Mouse (Mus musculus): ENCODE measurements around the gene Agbl1. TPM values are rescaled to one million over a fixed set of nuclear protein-coding genes. Genes with fewer than 3 reads are reported as not detected.

Agbl1 gene
- polyA plus RNA-seq, 1 experiment from 2014 or later: 0.08 TPM

DNA sequence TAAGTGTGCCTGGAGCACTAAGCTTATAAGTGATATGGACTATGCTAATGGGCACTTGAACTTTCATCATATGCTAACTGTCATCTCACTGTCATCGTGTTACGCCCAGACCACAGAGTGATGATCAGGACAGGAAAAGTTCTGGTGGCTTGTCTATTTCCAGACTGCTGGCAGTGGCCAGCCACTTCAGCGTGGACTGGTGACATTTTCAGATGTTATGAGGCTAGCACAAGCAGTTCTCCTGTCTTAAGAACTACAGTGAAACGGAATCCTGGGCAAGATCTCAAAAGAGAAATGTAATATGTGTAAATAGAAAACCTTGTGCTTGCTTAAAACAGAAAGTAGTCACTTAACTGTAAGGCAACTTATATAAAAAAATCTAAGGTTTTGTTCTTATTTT, 550.8 kb downstream of the Agbl1 start:
- Histone ChIP-seq H3K9me3 (ENCODE audit: control insufficient read depth, low read length) (no peaks in the 10 kb centered on the region), H3K4me2 (replicated peaks; ENCODE audit: low read depth, low read length) (no peak overlapping the region), H3K4me1 (ENCODE audit: control insufficient read depth, insufficient read depth, low read length) (no peaks in the 10 kb centered on the region), H3K27ac (ENCODE audit: low read depth, low read length) (no peak overlapping the region), H3K27me3 (ENCODE audit: control insufficient read depth, insufficient read depth, low read length) (no peaks in the 10 kb centered on the region), H3K36me3 (ENCODE audit: control insufficient read depth, insufficient read depth, low read length) (no peaks in the 10 kb centered on the region), H3K4me3 (ENCODE audit: low read length) (no peak overlapping the region), H3K9ac (ENCODE audit: low read depth, low read length) (no peak overlapping the region)
- 84% methylated on average over 4 of the region's 4 CpGs for WGBS
- no peak for ATAC-seq (ENCODE audit: low FRiP score, low TSS enrichment)

DNA sequence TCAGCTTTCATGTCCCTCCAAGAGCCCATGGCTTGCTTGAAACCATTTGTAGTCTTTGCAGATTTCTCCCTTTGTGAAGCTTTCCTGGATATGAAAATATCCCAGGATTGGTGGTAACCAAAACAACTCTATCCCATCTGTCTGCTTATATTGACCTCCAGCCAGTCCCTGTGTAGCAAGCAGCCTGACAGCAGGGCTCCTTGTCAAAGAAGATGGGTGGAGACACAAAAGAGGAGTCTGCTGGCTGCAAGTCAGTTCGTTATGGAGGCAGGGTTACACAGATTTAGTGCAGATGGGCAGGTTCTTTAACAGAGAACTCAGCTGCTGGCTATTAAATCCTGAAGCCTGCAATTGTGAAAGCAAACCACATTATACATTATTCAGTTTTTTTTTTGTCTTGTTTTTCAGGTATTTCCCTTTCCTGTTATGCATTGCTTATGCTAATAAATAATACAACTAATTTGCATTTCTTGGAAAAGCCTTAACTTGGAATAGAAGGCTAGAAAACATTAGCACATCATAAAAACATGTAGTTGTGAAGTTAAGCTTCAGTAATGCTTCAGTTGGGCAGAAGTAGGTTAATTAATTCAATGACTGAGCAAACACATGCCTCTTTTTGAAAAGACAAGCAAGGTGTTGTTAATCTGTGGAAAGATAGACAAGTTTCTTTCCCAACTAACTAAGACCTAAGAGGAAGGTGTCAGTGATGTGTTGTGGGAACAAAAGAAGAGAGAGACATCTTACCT, 559.0 kb downstream of the Agbl1 start:
- H3K9me3 ChIP-seq (ENCODE audit: control insufficient read depth, low read length): no peaks in the 10 kb centered on the region
- no peak overlapping the region for H3K4me2 ChIP-seq (replicated peaks; ENCODE audit: low read depth, low read length)
- no peak for ATAC-seq (ENCODE audit: low FRiP score, low TSS enrichment)
- no peaks in the 10 kb centered on the region for H3K27me3 ChIP-seq (ENCODE audit: control insufficient read depth, insufficient read depth, low read length)
- no peak overlapping the region for H3K9ac ChIP-seq (ENCODE audit: low read depth, low read length)
- no peaks in the 10 kb centered on the region for H3K4me1 ChIP-seq (ENCODE audit: control insufficient read depth, insufficient read depth, low read length)
- no peaks in the 10 kb centered on the region for H3K36me3 ChIP-seq (ENCODE audit: control insufficient read depth, insufficient read depth, low read length)
- H3K27ac ChIP-seq (ENCODE audit: low read depth, low read length): no peak overlapping the region
- WGBS: 12% methylated on average over 1 of the region's 1 CpGs
- no peak overlapping the region for H3K4me3 ChIP-seq (ENCODE audit: low read length)

DNA sequence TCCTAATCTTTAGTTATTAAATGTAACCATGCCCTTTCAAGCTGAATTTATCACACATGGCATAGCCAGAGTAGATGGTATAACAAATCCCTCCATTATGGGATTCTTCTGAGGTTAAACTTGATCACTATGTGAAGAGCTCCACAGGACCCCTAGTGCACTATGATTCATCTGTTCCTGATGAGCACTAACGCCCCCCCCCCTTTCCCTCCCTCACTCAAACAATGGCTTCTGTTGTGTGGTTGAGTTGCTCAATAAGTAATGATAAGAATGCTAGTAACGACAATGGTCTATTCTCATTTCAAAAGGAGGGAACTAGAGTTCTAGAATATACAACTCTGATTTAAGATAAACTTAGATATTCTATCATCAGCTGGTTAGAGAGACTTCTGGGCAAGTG, 560.4 kb downstream of the Agbl1 start:
- WGBS: 80% methylated on average over 2 of the region's 2 CpGs
- no peak overlapping the region for H3K4me2 ChIP-seq (replicated peaks; ENCODE audit: low read depth, low read length)

DNA sequence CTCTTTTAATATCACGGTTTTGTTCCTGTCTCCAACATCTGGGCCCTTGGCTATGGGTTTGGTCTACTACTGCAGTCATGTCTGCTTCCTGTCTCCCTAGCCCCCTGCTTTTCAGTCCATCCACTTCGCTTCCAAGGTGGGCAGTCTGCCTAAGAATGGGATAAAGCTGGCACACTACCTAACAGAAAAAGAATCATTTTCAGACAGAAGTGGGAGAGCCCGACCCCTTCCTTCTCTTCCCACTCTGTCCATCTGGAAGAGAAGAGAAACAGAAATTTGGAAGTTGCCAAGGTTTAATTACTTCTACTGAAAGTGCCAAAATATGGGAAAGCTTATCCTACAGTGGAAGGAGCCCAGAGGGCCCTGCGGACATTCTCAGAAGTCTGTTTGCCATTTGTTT, 561.6 kb downstream of the Agbl1 start:
- Histone ChIP-seq H3K4me1 (ENCODE audit: control insufficient read depth, insufficient read depth, low read length) (no peaks in the 10 kb centered on the region), H3K4me3 (ENCODE audit: low read length) (no peak overlapping the region), H3K36me3 (ENCODE audit: control insufficient read depth, insufficient read depth, low read length) (no peaks in the 10 kb centered on the region), H3K9me3 (ENCODE audit: control insufficient read depth, low read length) (no peaks in the 10 kb centered on the region), H3K9ac (ENCODE audit: low read depth, low read length) (no peak overlapping the region), H3K27me3 (ENCODE audit: control insufficient read depth, insufficient read depth, low read length) (no peaks in the 10 kb centered on the region), H3K27ac (ENCODE audit: low read depth, low read length) (no peak overlapping the region), H3K4me2 (replicated peaks; ENCODE audit: low read depth, low read length) (no peak overlapping the region)
- ATAC-seq (ENCODE audit: low FRiP score, low TSS enrichment): no peak
- WGBS: 84% methylated on average over 4 of the region's 4 CpGs

More for the DNA sequence above, 560.4 kb downstream of the Agbl1 start:
- no peak overlapping the region for H3K9ac ChIP-seq (ENCODE audit: low read depth, low read length)
- no peaks in the 10 kb centered on the region for H3K9me3 ChIP-seq (ENCODE audit: control insufficient read depth, low read length)
- H3K27me3 ChIP-seq (ENCODE audit: control insufficient read depth, insufficient read depth, low read length): no peaks in the 10 kb centered on the region
- ATAC-seq (ENCODE audit: low FRiP score, low TSS enrichment): no peak
- no peaks in the 10 kb centered on the region for H3K4me1 ChIP-seq (ENCODE audit: control insufficient read depth, insufficient read depth, low read length)
- H3K27ac ChIP-seq (ENCODE audit: low read depth, low read length): no peak overlapping the region
- no peak overlapping the region for H3K4me3 ChIP-seq (ENCODE audit: low read length)
- H3K36me3 ChIP-seq (ENCODE audit: control insufficient read depth, insufficient read depth, low read length): no peaks in the 10 kb centered on the region

DNA sequence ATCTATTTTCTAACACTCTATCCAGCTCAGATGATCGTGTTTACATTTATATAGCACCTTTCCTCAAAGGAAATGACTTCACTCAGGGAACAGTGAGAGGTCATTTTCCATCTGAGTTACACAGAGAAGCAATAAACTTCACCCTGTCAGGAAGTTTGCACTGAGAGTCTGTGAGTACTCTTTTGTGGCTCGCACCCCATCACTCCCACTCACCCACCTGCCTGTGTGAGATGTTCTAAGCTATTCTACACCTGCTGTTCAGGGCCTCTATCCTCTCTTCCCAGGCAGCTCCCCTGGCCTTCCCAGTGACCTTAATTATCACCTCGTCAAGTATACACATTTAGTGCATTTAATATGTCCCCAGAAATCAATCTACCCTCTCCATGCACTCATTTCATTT, 580.3 kb downstream of the Agbl1 start:
- Histone ChIP-seq H3K4me1 (ENCODE audit: control insufficient read depth, insufficient read depth, low read length) (no peaks in the 10 kb centered on the region), H3K27me3 (ENCODE audit: control insufficient read depth, insufficient read depth, low read length) (no peaks in the 10 kb centered on the region), H3K36me3 (ENCODE audit: control insufficient read depth, insufficient read depth, low read length) (no peaks in the 10 kb centered on the region), H3K9ac (ENCODE audit: low read depth, low read length) (no peak overlapping the region), H3K9me3 (ENCODE audit: control insufficient read depth, low read length) (no peaks in the 10 kb centered on the region), H3K4me3 (ENCODE audit: low read length) (no peak overlapping the region), H3K4me2 (replicated peaks; ENCODE audit: low read depth, low read length) (no peak overlapping the region), H3K27ac (ENCODE audit: low read depth, low read length) (no peak overlapping the region)
- ATAC-seq (ENCODE audit: low FRiP score, low TSS enrichment): peak; percentile 72
- WGBS: 18% methylated on average over 3 of the region's 3 CpGs

DNA sequence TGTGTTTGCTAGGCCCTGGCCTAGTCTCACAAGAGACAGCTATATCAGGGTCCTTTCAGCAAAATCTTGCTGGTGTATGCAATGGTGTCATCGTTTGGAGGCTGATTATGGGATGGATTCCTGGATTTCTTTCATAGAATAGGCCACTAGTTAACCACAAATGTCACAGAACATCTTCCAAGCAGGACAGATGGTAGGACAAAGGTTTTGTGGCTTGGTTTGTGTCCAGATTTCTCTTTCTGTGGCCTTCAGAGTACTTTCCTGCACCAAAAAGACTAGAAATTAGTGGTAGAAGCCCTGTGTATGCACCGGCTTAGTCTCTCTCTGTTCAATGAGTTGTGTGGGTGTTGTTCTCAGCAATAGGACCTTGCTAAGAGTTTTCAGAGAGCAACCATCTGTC, 590.9 kb downstream of the Agbl1 start:
- H3K36me3 ChIP-seq (ENCODE audit: control insufficient read depth, insufficient read depth, low read length): no peaks in the 10 kb centered on the region
- 84% methylated on average over 2 of the region's 2 CpGs for WGBS
- no peaks in the 10 kb centered on the region for H3K4me1 ChIP-seq (ENCODE audit: control insufficient read depth, insufficient read depth, low read length)
- ATAC-seq (ENCODE audit: low FRiP score, low TSS enrichment): no peak
- H3K4me2 ChIP-seq (replicated peaks; ENCODE audit: low read depth, low read length): no peak overlapping the region
- H3K27me3 ChIP-seq (ENCODE audit: control insufficient read depth, insufficient read depth, low read length): no peaks in the 10 kb centered on the region
- no peak overlapping the region for H3K27ac ChIP-seq (ENCODE audit: low read depth, low read length)
- no peaks in the 10 kb centered on the region for H3K9me3 ChIP-seq (ENCODE audit: control insufficient read depth, low read length)
- no peak overlapping the region for H3K4me3 ChIP-seq (ENCODE audit: low read length)
- no peak overlapping the region for H3K9ac ChIP-seq (ENCODE audit: low read depth, low read length)

DNA sequence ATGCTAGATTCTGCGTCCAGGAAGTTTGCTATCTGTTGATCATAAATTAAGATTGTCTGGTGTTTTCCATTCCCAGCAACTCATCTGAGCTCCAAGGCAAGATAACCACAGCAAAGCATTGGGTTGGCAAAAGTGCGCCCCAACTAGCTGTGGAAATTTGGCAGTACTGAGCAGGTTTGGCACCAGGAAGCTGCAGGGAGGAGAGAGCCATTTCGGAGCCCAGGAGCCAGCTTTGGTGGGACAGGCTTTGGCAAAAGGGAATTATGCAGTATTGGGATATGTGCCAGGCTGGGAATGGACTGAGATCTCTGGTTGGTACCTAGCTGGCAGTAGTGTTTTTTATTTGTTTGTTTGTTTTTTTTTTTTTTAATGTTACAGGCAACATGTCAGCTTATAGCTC, 612.5 kb downstream of the Agbl1 start:
- ATAC-seq (ENCODE audit: low FRiP score, low TSS enrichment): no peak
- WGBS: 83% methylated on average over 3 of the region's 3 CpGs
- H3K9me3 ChIP-seq (ENCODE audit: control insufficient read depth, low read length): no peaks in the 10 kb centered on the region
- H3K4me3 ChIP-seq (ENCODE audit: low read length): no peak overlapping the region
- no peak overlapping the region for H3K27ac ChIP-seq (ENCODE audit: low read depth, low read length)
- H3K4me1 ChIP-seq (ENCODE audit: control insufficient read depth, insufficient read depth, low read length): no peaks in the 10 kb centered on the region
- no peak overlapping the region for H3K4me2 ChIP-seq (replicated peaks; ENCODE audit: low read depth, low read length)
- H3K27me3 ChIP-seq (ENCODE audit: control insufficient read depth, insufficient read depth, low read length): no peaks in the 10 kb centered on the region
- no peaks in the 10 kb centered on the region for H3K36me3 ChIP-seq (ENCODE audit: control insufficient read depth, insufficient read depth, low read length)
- no peak overlapping the region for H3K9ac ChIP-seq (ENCODE audit: low read depth, low read length)

DNA sequence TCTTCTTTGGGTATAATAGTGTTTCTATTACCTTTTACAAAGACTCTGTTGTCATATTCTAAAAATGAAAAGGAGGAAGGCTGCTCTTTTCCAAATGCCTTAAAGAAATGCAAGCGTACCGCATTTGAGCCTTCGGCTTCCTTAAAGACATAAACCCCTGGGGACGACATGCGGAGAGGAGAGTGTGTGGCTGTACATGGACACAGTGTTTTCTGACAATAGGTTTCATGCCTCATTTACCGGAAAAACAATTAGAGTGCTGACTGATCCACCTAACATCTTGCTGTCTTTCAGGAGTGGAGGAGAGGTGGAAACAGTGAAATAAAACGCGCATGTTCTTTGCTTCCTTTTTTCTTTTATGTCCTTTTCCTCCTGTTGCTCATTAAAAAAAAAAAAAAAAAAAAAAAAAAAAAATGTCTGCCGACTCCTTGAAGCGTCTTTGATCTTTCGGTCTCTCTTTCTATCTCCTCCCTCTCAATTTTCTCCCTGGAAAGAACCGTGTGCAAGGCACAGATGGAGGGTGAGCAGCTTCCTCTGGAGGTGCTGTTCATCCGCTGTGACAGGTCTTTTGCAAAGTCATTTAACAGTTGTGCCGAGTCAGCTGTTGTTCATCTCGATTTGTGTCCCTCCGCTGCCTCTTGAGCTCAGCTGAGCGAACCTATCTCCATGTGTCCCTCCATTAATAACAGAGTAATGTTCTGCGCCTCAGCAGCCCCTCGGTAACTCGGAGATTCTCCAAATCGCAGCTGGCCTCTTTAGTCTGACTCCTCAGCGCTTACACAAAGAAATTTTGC, 659.9 kb downstream of the Agbl1 start:
- Histone ChIP-seq H3K4me1 (ENCODE audit: control insufficient read depth, insufficient read depth, low read length) (no peaks in the 10 kb centered on the region), H3K4me2 (replicated peaks; ENCODE audit: low read depth, low read length) (peak overlapping the region; percentile 27), H3K4me3 (ENCODE audit: low read length) (no peak overlapping the region), H3K9ac (ENCODE audit: low read depth, low read length) (no peak overlapping the region), H3K27ac (ENCODE audit: low read depth, low read length) (no peak overlapping the region), H3K27me3 (ENCODE audit: control insufficient read depth, insufficient read depth, low read length) (no peaks in the 10 kb centered on the region), H3K36me3 (ENCODE audit: control insufficient read depth, insufficient read depth, low read length) (no peaks in the 10 kb centered on the region), H3K9me3 (ENCODE audit: control insufficient read depth, low read length) (no peaks in the 10 kb centered on the region)
- 44% methylated on average over 22 of the region's 22 CpGs for WGBS
- 0 out of 2 replicates have a peak, but pooled peaks have one; percentile 52 for ATAC-seq (ENCODE audit: low FRiP score, low TSS enrichment)

DNA sequence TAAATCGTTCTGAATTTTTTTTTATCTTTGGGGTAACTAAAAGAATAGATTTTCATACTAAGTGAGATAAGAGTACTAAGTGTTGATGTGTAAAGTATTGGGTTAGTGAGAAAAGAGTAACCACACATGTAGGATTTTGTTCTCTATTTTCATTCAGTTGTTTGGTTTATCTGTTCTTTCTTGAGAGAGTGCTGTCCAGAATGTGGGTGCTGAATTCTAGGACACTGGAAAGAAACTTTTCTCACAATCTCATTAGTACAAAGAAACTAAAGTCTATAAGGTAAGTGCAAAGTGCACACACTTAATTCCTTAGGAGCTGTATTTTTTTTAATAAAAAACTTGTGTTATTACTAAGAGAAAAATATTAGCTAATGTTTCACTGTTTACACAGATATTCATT, 674.4 kb downstream of the Agbl1 start:
- H3K9ac ChIP-seq (ENCODE audit: low read depth, low read length): no peak overlapping the region
- no peak overlapping the region for H3K4me3 ChIP-seq (ENCODE audit: low read length)
- H3K4me1 ChIP-seq (ENCODE audit: control insufficient read depth, insufficient read depth, low read length): no peaks in the 10 kb centered on the region
- H3K27me3 ChIP-seq (ENCODE audit: control insufficient read depth, insufficient read depth, low read length): no peaks in the 10 kb centered on the region
- no peak overlapping the region for H3K4me2 ChIP-seq (replicated peaks; ENCODE audit: low read depth, low read length)
- no peak overlapping the region for H3K27ac ChIP-seq (ENCODE audit: low read depth, low read length)
- no peaks in the 10 kb centered on the region for H3K9me3 ChIP-seq (ENCODE audit: control insufficient read depth, low read length)
- no peaks in the 10 kb centered on the region for H3K36me3 ChIP-seq (ENCODE audit: control insufficient read depth, insufficient read depth, low read length)
- ATAC-seq (ENCODE audit: low FRiP score, low TSS enrichment): no peak
- 89% methylated on average over 1 of the region's 1 CpGs for whole genome bisulfite sequencing
